Mouse (Mus musculus) CH12.LX (cell line): ENCODE results near the gene Zfand4.

Source experiments
- CTCF ChIP-seq, 2 experiments: IDR thresholded peaks in 1 of 2; conservative IDR thresholded peaks in 1 of 2; 2 replicates each; pipeline ENCODE4 v1.5.1; 2011 to 2012; ENCODE audit warnings: low read depth in 2 of 2, low read length in 2 of 2, improper control_type of control experiment in 1 of 2, inconsistent platforms in 1 of 2, mild to moderate bottlenecking in 1 of 2, moderate library complexity in 1 of 2
- EP300 ChIP-seq: IDR thresholded peaks from 2 replicates; pipeline ENCODE4 v1.6.1; 2011; ENCODE audit warnings: low read length, improper control_type of control experiment
- KAT2A ChIP-seq: IDR thresholded peaks from 2 replicates; pipeline ENCODE4 v1.6.1; 2012; ENCODE audit warnings: low read length, improper control_type of control experiment, inconsistent platforms; ENCODE audit not compliant: insufficient replicate concordance
- MYC ChIP-seq: IDR thresholded peaks from 2 replicates; pipeline ENCODE4 v1.6.1; 2011; ENCODE audit warnings: low read depth, mild to moderate bottlenecking, improper control_type of control experiment, low read length
- NRF1 ChIP-seq: IDR thresholded peaks from 2 replicates; pipeline ENCODE4 v1.6.1; 2014; ENCODE audit warnings: low read depth, mild to moderate bottlenecking, inconsistent platforms, low read length, improper control_type of control experiment, moderate library complexity
- POLR2A ChIP-seq: IDR thresholded peaks from 2 replicates; pipeline ENCODE4 v1.6.1; 2011; ENCODE audit warnings: low read depth, mild to moderate bottlenecking, improper control_type of control experiment, low read length
- TCF12 ChIP-seq: IDR thresholded peaks from 2 replicates; pipeline ENCODE4 v1.6.1; 2014; ENCODE audit warnings: low read depth, mild to moderate bottlenecking, inconsistent platforms, low read length, improper control_type of control experiment
- UBTF ChIP-seq: IDR thresholded peaks from 2 replicates; pipeline ENCODE4 v1.6.1; 2012; ENCODE audit warnings: low read depth, mild to moderate bottlenecking, inconsistent platforms, low read length, improper control_type of control experiment, moderate library complexity
- USF1 ChIP-seq: IDR thresholded peaks from 2 replicates; pipeline ENCODE4 v1.6.1; 2014; ENCODE audit warnings: low read depth, mild to moderate bottlenecking, inconsistent platforms, low read length, improper control_type of control experiment

DNA sequence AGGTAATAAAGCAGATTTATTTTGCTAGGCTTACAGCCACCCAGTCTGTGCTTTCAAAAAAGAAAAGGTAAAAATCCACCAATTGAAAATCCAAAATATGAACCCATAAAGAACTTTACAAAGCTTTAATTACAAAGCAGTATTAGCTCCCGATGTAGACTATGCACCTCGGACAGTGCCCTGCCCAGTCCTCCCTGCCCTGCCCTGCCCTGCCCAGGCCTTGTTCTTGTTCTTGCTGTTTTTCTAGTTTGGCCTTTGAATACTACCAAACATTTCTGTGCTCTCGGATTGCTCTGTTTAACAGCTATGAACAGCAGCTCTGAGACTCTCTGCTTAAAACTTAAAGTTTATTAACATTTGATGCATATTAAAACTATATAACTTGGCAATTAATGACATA is 62.6 kb downstream of the Zfand4 start:
- TF ChIP-seq TCF12 (no peak), UBTF (no peak), CTCF (conservative IDR thresholded peaks at IDR 0.05 in 1 of 2, IDR thresholded peaks at IDR 0.05 in 1 of 2; ENCODE audit: low read depth in 2 of 2, low read length in 2 of 2) (no peak), POLR2A (no peak), KAT2A (no peak), MYC (no peak), NRF1 (no peak), EP300 (no peak), USF1 (no peak)
